Mouse (Mus musculus): Measurements from ENCODE around the gene Col23a1.

The Col23a1 gene

DNA sequence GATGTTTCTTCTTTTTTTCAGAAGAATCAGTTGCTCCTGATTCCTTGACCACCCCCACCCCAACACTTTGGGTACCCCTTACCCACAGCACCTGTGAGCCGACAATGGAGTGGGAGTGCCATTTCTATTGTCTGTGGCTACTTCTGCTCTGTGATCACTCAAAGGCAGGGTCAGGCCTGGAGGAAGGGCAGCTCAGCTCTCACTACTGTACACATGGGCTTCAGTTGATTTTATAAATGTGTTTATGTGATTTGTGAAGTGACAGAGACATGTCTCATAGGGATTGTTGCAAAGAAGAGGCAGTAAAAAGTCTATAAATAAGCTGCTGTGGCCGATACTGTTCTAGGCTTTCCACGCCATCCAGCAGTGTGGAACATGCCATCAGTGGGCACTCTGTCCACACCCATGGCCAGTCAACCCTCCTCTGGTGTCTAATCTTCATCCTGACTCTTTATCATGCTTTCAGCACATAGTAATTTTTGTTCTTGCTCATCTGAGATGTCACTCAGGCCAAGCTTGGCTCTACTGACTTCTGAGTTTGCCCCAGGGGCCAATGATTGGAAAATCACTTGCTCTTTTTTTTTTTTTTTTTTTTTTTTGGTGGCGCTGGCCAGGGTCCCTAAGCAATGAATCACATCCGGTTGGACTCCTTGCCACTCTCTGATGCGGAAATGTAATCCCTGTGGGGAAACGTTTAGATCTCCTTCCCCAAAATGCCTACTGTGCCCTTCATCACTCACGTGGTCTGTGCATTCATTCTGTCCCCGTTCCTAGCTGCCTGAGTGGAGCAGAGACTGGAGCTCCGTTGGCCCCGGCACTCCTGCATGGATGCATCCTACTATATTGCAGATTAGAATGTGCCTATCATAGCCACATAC, 40.4 kb downstream of the Col23a1 start:
- DNase-seq: no peak

DNA sequence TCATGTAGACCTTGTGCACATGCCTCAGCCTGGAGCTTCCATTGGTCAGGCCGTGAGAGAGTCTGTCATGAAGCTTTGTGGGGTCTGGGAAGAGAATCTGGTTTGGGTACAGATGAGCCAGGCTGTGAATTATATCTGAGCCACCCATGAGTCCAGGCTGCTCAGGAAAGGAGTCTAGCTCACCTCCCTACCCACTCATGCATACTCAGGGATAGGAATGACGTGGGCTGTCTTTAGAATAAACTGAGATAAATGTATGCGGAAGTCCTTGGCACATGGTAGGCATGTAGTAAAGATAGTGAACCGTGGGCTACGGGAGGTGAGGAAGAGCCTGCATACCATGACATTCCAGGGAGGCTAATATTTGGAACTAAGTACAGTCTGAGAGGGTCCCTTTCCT, 44.3 kb downstream of the Col23a1 start:
- no peak for DNase-seq

DNA sequence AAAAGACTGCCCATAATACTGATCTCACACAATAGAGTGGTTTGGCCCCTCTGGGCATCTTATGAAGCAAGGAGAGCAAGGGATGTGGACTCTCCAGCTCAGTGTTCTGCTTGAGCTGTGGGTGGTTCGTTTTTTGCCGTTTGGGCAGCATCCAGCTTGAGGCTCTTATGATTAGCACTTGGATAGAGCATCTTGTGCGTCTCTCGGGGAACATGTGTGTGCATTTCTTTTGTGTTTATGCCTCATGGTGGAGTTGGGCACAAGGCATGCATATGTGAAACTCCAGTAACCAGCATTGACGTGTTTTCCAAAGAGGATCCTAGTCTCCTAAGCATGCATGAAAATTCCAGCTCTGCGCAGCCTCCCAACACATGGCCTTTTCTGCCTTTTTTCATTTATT, 47.9 kb downstream of the Col23a1 start:
- DNase-seq: no peak

DNA sequence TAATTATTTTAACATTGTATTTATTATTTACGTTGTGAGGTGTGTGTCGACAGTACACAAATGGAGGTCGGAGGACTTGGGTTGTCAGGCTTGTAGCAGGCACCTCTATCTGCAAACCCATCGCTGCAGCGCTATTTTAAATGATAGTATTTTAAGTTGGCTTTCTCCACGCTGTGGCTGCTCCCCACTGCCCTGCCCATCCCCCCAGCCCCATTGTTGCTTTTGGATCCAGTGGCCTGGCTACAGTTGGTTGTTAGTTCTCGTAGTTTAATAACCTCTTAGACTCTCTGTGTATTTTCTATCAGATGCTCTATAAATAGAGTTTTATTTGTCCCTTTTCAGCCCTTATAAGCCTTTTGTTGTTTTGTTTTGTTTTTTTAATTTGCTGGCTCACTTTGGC, 48.7 kb downstream of the Col23a1 start:
- DNase-seq: no peak

DNA sequence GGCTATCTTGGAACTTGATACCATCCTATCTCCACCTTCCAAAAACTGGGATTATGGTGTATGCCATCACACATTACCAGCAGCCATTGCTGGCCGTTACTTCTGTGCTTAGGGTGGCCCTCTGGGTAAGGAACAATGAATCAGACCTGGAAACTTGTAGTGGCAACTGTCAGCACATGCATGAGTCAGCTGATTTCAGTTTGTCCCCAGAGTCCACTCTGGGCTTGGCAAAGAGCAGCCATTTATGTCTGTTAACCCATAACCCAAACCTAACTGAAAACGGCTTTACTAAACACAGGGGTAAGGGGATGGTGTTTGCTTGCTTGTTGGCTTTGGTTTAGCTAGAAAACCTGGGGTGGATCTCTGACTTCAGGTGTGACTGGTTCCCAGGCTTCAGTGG, 51.4 kb downstream of the Col23a1 start:
- no peak for DNase-seq

DNA sequence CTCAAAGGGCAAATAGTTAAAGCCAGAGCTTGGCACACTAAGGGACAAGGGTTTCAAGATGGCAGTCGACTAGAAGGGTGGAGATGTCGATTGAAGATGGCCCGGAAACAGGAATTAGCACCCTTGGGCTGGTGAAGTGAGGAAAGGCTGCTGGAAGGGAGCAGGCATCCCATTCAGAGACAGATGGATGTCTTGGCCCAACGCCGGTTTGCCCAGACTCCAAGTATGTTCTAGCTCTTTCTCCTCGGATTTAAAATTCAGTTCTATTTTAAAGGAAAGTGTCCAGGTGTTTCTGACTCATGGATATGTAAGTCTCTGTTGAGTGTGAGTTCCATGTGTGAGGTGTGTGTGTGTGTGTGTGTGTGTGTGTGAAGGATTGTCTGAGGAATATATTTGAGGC, 53.1 kb downstream of the Col23a1 start:
- DNase-seq: no peak

- peak in 1 of 2 experiments; percentile 33 for DNase-seq
Measured at GRCm38 (mm10) chr11:51343312-51343711, 53.6 kb downstream of the Col23a1 start.

GRCm38 (mm10) chr11:51343728-51344289, 54.1 kb downstream of the Col23a1 start:
- no peak for DNase-seq

GRCm38 (mm10) chr11:51345481-51346465, 56.1 kb downstream of the Col23a1 start:
- DNase-seq: no peak

DNA sequence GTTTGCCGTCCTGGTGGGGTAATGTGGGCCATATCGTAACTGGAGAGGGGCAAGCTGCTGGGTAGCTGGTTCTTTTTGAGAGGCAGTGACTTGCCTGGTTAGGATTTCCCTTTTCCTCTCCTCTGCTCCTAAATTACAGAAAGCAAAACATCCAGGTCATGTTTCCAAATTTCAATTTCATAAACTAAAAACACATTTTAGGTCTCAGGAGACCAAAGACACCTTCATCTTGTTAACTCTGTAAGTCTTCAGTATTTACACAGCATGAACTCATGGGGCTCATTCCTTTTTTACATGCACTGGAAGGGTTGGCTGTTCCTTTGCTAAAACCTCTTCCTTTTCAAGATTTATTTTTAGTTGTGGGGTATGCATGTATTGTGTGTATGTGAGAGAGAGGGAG, 58.0 kb downstream of the Col23a1 start:
- no peak for DNase-seq

DNA sequence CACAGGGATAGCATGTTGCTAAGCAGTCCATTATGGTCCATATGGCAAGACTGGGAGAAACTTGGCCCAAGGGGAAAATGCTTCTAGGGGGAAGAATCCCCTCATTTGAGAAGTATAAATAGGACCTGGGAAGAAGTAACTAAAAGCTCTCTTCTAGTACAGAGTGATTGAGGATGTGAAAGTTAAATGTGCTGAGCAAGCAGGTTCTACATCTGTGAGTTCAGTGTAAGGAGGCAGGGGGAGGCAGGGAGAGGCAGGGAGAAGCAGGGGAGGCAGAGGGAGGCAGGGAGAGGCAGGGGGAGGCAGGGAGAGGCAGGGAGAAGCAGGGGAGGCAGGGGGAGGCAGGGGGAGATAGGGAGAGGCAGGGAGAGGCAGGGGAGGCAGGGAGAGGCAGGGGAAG, 59.9 kb downstream of the Col23a1 start:
- no peak for DNase-seq

- no peak for DNase-seq
Measured at GRCm38 (mm10) chr11:51351151-51351550, 61.4 kb downstream of the Col23a1 start.

GRCm38 (mm10) chr11:51351841-51352240, 62.1 kb downstream of the Col23a1 start:
- no peak for DNase-seq

GRCm38 (mm10) chr11:51353746-51354145, 64.0 kb downstream of the Col23a1 start:
- DNase-seq: no peak

- DNase-seq: peak in 1 of 2 experiments; percentile 1
Measured at GRCm38 (mm10) chr11:51358981-51359380, 69.3 kb downstream of the Col23a1 start.

DNA sequence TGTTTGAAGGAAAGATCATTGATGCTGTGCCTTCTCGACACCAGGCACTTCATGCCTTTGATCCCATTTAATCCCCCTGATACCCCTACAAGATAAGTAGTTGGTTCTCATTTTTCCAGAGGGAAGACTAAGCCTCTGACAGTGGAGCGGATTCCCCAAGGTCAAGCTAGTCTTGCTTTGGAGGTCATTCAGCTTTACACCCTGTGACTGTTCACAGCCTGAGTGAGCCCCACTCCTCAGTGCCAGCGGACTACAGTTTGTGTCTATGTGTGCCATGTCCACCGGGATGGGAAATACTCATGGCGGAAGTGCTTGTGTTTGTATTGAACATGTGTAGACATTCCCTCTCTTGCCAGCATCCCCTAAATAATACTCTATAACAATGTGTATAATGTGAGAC, 74.6 kb downstream of the Col23a1 start:
- peak in 1 of 2 experiments; percentile 0 for DNase-seq

DNA sequence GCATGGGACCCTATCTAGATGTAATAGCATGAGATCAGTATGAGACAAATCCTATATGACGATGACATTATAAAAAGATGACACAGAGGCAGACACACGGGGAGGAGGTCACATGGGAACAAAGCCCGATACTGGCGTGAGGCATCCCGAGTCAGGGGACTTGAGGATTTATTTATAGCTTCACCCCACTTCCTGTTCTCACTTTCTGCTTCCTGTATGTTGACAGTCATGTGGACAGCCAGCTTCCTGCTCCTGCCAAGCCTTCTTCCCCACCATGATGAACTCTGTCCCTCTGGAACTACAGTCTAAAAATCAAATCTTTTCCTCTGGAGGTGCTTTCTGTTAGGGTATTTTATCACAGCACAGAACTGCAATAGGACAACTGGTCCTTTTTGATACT, 77.6 kb downstream of the Col23a1 start:
- peak in 1 of 2 experiments; percentile 1 for DNase-seq

- DNase-seq: peak in 1 of 2 experiments; percentile 1
Measured at GRCm38 (mm10) chr11:51370273-51370672, 80.6 kb downstream of the Col23a1 start.

GRCm38 (mm10) chr11:51371321-51371720, 81.6 kb downstream of the Col23a1 start:
- no peak for DNase-seq

GRCm38 (mm10) chr11:51371926-51372325, 82.2 kb downstream of the Col23a1 start:
- DNase-seq: peak in 1 of 2 experiments; percentile 1

DNA sequence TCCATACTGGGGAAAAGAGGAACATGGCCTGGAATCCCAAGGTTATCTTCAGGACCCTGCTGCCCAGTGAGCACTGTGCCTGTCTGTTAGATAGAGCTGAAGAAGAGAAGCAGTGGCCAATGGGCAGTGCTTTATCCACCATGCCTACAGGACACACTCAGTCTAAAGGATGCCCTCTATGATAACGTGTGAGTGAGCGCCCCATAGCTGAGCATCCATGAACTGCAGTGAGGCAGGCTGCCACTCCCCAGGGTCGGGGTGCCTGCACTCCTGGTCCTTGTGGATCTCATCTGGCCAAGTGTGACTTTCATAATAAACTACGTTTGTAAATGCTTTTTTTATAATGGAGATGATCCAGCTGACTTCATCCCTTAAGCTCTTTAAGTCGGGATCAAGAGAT, 87.5 kb downstream of the Col23a1 start:
- DNase-seq: peak in 1 of 2 experiments; percentile 3

DNA sequence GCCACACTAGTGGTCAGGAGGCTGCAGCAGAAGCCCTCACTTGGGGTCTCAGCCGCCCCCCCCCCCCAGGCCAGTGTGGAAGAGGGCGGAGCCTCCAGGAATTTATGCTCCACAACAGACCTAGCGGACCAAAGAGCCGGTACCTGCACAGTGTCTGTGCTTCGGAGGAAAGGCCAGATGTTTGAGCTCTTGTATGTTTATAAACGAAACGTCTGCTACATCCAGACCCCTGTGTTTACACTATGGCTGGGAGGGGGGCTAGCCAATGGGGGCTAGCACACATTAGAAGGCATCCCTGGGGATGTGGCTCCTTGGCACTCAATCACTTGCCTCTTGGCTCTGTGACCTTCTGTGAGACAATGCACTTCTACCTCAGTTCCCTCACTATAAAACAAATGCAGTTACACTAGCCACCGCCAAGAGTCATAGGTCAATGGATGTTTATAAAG, 99.2 kb downstream of the Col23a1 start:
- DNase-seq: no peak

GRCm38 (mm10) chr11:51389763-51390162, 100.0 kb downstream of the Col23a1 start:
- no peak for DNase-seq
